Mouse (Mus musculus): ENCODE data around the gene 2410004B18Rik.
"Not testable (repeated sequence)": the region's sequence is repeated elsewhere in the genome, so short reads cannot be mapped to it uniquely, and the experiment has no call there.

Gene 2410004B18Rik

DNA sequence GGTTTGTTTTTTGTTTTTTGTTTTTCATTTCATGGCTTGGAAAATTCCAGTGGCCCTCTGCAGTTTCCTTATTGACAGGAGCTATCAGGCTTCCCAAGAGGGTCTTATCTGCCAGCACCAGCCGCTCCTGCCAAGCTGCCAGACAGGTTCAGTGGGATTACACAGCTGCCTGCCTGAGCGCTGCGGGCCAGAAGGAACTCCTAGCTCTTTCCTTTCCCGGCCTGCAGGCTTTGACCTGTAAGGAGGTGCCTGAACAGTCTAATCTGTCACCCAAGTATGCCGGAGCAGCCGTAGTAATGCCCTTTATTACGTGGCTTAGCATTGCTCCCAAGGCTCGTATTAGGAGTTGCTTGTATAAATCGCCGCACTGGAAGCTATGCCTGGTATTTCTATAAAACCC, 26.7 kb downstream of the 2410004B18Rik start:
- no peak for DNase-seq (ENCODE audit: low read depth, low spot score)

DNA sequence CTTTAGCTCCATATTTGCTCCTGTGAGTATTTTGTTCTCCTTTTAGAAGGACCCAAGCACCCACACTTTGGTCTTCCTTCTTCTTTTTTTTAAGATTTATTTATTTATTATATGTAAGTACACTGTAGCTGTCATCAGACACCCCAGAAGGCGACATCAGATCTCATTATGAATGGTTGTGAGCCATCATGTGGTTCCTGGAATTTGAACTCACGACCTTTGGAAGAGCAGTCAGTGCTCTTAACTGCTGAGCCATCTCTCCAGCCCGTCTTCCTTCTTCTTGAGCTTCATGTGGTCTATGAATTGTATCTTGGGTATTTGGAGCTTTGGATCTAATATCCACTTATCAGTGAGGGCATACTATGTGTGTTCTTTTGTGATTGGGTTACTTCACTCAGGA, 27.8 kb downstream of the 2410004B18Rik start:
- not testable (repeated sequence) for DNase-seq (ENCODE audit: low read depth, low spot score)

DNA sequence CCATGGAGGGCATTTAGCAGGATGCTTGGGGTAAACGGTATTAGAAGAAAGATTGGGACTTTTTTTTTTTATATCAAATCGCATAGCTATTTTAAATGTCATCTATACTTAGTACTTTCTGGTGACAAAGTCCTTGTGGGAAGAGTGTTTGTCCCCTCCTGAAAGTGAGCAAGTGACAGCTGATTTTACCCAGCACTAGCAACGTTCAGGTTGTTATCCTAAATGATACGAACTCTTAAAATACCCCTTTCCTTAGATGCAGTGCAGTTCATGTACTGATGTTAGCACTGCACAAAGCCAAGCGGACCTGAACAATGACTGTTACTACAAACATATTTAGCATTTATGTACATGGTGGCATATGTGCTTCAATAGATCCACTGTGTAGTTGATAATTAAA, 29.0 kb downstream of the 2410004B18Rik start:
- DNase-seq (ENCODE audit: low read depth, low spot score), result no peak

DNA sequence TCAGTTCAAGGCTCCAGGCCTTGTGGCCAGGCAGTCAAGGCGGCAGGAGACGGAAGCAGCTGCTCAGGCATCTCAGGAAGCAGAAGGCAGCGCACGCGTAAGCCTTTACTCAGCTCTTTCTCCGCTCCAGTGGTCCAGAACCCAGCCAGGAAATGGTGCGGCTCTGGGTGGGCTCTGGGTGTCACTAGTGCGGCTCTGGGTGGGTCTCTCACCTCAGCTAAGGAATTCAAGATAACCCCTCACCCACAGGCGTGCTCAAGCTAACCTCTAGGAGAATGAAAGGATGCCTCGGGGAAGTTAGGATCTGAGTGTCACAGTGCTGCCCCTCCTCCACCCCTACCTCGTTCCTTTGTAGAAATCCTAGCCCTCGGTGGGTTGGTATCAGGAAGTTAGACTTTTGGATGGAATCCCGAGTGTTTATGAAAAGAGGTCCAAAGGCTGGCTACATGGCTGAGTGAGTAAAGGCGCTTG, 31.3 kb downstream of the 2410004B18Rik start:
- DNase-seq (ENCODE audit: low read depth, low spot score), result no peak

DNA sequence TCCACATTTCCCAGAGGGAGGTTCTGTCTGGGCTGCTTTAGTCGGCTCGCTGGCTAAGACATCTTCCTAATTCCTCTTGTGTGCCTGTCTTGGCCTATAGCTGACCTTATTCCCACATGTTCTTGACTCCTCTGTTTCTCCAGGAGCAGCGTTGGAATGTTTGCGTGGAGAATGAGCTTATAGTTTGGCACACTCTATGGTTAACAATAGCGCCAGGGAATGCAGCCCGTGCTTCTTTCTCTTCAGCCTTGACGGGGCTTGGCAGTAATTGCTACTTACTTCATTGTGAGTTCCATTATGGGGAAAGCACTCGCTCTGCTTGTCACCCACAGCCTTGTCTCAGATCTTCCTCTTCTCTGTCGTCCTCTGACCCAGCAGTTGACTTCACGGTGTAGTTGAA, 33.7 kb downstream of the 2410004B18Rik start:
- no peak for DNase-seq (ENCODE audit: low read depth, low spot score)

DNA sequence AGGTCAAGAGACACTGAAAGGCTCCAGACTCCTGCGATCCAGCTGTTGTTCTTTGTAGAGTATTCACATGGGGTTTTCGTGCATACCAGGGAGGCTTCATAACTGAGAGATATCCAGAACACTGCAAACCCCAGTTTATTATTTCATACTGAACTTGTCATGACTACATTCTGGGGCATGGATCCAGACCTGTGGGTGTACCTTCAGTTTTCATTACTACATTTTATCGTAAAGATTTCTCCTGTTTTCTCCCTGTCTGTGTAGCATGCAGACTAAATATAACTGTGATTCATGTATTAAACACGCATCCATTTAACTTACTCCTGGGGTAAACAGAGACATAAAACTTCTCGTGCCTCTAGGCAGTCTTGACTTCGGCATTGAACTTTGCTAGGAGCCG, 37.2 kb downstream of the 2410004B18Rik start:
- no peak for DNase-seq (ENCODE audit: low read depth, low spot score)

DNA sequence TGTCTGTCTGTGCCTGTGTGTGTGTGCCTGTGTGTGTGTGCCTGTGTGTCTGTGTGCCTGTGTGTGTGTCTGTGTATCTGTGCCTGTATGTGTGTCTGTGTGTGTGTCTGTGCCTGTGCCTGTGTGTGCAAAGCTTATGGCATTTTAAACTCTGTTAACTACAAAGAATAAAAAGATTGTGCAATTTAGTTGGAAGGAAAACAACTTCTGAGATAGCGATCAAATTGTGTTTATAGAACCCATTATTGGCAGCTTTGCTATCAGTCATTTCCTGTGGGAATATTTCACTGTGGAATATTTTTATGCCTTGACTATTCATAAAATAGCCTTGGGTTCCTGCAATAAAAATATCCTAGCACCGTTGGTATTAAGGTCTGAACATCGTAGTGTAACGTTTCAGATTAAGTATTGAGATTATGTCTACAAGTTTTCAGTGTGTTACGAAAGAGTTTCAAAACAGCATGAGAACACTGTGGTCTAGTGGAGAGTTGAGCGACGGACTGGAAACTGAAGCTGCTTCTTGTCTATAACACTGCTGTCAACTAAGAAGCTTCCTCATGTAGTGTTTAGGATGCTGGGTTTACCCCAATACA, 47.6 kb downstream of the 2410004B18Rik start:
- no peak for DNase-seq (ENCODE audit: low read depth, low spot score)

DNA sequence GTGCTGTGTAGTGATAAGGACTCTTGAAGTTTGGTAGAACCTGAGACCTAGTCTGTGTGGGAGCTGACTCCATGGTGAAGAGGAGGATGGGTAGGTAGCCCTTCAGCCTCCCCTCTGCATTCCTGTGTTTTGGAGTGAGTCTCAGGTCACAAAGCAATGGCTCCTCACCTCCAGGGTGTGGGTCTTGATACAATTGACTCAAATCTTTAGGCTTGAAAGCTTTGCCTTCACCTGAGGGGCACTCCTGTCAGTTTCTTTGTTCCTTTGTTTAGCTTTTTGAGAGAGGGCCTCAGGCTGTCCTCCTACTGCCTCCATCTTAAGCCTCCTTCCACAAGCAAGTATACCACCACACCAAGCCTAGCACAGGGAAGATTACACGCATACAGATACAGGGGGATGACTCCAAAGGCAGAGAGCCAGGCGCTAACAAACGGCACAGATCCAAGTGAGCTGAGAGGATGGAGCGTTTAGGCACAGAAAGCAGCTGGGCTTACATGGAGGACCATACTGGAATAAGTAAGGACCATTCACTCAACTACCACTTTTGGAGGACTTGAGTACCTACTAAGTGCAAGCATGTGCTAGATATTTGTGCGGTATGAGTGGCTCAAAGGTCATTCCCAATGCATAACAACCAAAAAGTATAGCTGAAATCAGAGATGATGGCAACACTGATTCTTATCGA, 48.6 kb downstream of the 2410004B18Rik start:
- no peak for DNase-seq (ENCODE audit: low read depth, low spot score)

DNA sequence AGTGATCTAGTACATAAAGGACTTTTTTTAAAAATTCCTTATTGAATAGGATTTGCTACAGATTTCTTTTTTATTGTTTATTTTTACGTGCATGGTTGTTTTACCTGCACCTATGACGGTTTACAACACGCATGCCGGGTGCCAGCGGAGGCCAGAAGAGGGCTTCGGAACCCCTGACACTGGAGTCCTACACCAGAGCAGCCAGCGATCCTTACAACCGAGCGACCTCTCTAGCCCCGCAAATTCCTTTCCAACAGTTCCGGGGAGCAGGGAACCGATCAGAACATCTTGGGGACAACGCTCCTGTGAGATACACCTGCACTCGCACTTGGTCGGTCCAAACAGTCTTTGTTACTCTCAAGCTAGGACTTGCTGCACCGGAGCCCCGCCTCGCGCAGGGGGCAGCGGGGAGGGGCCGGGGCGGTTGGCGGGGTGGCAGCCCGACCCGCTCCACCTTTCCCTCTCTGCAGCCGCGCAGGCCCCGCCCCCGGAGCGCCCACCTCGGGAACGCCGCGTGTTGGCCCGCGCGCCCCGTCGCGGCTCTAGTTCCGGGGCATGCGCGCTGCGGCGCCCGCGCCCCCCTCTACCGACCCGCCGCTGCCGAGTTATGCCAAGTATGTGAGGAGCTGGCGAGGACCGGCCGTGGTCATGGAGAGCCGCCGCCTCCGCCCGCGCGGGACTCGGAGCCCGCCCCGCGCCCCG, 49.6 kb downstream of the 2410004B18Rik start, which contains the start of gene Syde2:
TSS of gene Syde2 (plus strand) at position 603 of the 702 bp plus-strand sequence.
- peak; percentile 55 for DNase-seq (ENCODE audit: low read depth, low spot score)

DNA sequence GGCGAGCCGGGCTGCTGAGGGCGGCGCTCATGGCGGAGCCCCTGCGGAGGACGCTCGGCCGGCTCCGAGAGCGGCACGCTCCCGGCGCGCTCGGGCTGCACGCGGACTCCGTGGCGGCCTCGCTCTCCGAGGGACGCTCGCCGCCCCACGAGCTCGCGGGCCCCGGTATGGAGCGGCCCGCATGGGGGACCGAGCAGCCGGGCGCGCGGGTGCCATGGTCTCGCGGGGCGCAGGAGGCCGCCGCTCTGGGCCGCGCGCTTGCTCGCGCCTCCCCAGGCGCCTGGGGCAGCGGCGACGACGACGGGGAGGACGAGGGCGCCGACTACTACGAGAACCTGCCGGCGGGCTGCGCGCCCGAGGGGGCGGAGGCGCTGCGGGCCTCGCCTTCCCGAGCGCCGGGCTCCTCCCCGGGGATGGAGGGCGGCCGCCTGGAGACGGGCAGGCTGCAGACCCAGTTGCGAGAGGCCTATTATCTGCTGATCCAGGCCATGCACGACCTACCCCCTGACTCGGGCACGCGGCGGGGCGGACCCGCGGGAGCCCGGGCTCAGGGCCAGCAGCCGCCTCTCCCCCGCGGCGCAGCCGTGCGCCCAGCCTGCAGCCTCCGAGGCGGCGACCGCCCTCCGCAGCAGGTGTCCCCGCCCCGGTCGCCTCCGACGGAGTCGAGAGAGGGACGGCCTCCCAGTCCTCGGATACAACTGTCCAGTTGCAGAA, 50.3 kb downstream of the 2410004B18Rik start:
- peak; percentile 45 for DNase-seq (ENCODE audit: low read depth, low spot score)

DNA sequence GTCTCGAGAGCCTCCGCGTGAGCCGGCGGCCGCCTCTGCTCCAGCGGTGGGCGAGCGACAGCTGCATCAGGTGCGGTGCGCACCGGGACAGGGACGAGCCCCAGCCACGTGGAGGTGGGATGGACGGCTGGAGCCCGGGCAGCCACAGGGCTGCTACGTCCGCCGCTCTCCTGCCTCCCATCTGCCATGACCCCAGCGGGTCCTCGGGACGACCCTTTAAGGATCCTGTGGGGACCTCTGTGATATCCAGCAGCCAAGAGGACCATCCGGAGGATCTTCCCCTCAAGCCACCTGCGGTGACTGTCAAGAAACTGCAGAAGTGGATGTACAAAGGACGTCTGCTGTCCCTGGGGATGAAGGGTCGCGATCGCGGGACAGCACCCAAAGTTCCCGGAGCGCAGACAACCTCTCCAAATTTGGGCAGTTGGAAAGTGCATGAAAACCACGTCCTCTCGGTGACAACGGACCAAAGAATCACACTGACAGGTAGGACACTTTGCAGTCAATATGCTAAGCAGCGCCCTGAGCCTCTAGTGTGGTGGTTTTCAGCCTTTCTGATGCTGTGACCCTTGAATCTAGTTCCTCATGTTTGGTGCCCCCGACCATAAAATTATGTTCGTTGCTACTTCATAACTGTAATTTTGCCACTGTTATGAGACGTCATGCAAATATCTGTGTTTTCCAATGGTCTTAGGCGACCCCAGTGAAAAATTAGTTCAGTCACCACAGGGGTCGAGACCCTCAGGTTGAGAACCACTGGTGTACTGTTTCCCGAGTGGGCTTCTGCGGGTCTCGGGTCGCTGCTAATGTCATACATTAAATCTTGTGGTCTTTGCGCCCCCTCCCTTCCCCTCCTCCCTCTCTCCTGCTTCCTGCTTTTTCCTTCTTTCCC, 51.1 kb downstream of the 2410004B18Rik start:
- DNase-seq (ENCODE audit: low read depth, low spot score), result peak; percentile 4

DNA sequence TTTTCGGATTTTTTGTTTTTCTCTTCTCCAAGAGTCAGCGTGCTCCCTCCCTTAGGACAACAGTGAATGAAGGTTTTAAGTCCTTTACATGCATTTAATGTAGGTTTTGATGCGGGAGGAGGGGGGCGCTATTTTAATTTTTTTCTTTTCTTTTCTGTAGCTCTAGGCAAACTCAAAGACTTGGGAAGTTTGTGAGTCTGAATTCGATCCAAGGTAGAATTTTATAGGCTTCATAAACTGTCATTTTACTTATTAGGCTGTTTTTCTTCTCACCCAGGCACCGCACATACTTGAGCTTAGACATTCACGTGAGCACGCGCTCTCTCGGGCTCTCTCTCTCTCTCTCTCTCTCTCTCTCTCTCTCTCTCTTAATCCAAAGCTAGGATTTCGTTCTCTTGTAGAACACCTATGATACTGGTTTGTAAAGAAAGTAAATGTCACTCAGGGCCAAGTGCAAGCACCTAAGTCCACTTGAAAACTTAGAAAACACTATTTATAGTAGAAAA, 51.8 kb downstream of the 2410004B18Rik start:
- peak; percentile 3 for DNase-seq (ENCODE audit: low read depth, low spot score)

DNA sequence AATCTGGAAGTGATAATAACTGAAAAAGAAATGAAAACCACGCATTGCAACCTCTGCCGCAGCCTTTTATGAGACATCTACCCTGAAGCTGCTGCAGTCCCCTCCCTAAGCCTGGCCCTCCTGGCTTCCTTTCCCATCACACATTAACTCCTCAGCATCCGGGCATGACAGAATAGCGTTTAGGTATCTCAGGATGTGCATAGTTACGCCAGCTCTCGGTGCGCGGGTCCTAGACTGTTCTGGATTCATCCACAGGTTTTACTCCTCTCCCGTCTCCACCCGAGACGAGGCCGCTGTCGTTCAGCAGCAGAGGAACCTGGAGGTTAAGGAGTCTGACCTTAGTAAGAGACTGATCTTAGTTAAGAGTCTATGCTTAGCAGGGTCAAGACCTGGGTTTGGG, 53.3 kb downstream of the 2410004B18Rik start:
- DNase-seq (ENCODE audit: low read depth, low spot score), result no peak

DNA sequence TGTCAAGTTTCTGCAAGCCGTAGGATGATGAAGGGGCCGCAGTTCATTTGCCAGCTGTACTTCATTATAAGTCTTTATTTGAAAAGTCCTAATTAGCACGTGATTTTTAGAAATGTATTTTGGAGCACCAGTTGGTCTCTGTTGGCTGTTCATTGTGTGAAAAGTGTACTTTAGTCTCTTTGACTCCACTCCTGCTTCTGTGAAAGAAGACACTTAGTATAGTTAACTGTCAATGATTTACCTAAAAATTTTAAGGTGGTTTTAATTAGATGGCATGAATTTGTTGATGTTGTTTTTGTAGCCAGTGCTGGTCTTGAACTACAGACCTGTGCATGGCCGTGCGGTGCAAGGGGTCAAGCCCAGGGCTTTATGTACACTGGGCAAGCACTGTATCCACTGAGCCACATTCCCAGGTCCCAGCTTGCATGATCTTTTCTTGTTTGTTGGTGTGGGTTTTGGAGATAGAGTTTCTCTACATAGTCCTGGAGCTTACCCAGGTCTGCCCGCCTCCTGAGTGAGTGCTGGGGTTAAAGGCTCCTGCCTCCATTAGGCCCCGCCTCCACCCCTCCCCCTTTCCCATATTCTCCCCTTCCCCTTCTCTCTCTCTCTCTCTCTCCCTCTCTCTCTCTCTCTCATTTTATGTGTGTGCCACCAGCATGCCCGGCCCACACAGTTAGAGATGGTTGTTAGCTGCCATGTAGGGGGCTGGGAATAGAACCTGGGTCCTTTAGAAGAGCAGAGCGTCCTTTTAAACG, 54.3 kb downstream of the 2410004B18Rik start:
- DNase-seq (ENCODE audit: low read depth, low spot score), result no peak

DNA sequence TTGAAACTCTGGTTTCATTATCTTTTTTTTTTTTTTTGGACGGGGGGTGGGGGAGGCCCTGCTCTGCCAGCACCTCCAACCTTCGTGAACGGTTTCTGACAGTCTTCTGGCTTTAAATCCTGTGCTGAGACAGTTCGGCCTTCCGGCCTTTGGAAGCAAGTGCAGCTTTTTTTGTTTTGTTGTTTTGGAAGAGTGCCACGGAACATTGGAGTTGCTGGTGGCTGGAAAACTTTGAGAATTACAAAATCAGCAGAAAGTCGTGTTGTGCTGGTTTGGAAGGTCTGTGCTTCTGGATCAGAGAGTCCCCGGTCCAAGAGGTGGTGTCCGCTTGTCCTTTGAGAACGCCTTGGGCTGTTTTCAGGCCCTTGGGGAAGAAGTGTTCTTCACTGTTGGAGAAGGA, 55.0 kb downstream of the 2410004B18Rik start:
- DNase-seq (ENCODE audit: low read depth, low spot score), result no peak

DNA sequence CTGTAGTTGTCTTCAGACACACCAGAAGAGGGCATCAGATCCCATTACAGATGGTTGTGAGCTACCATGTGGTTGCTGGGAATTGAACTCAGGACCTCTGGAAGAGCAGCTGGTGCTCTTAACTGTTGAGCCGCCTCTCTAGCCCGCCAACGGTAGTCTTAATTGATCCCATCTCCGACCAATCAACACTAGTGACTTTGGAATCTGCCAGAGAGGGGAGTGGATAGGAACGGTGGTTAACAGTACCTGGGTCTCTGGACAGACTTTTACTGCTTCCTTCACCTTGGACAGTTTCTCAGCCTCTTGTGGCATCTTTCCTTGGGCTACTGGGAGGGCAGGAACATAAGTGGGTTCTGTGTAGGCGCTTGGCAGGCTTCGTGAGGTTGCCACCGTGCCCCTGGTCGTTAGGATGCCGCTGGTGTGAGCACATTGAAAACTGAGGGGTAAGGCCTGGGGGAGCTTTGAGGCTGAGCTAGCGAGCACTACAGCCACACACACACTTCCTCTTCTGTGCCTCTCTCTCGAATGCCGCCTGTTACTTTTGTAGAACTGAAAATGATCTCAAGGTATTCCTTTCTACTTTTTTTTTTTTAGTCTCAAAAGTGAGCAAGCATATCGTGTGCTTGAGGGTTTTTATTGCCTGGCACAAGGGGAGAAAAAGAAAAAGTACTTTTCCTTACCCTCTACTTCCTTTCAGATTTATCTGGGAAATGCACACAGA, 55.8 kb downstream of the 2410004B18Rik start:
- no peak for DNase-seq (ENCODE audit: low read depth, low spot score)
